Mouse (Mus musculus): ENCODE measurements at regions not wholly inside any gene's neighbourhood (a gene's known extent, or its start where the extent isn't known, plus 50 kb on each side); places are given as distances from the start of the nearest gene placed in this dataset.
"Not testable (repeated sequence)": the region's sequence is repeated elsewhere in the genome, so short reads cannot be mapped to it uniquely, and the experiment has no call there.

DNA sequence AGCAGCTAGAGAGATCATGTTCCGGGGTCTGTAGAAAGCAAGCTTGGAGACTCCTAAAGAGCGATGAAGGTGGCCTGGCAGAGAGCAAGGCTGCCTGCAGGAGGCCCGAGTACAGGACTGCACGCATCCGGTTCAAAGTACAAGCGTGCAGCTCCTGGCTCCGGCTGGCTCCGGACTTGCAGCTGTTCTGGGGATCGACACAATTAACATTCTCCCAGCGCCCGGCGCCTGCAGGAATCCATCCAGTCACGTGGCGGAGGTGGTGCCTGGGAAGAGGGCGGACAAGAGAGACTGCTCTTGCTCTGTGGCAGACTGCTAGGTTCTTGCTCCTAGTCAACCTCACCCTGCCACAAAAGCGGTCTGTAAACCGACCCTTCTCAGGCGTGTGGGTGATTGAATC is 86.9 kb downstream of the Bdh1 start:
- peak; percentile 10 to 19 for DNase-seq

DNA sequence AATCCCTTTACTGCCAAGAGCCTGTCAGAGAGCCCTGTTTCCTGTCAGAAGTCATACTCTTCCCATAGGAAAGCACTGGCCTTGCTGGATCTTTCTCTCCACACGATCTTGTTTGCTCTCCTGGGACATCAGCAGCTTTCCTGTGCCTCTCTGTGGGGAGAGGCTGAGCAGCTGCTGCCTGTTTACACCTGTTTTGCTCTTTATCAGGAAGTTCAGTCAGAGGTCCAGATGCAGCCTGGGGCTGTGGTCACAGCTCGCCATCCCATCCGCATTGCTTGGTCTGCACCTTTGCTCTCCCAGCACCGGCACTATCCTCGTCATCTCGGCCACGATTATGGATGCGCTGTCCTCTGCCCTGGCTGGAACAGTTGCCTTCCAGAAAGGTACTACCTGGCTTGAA is 88.0 kb downstream of the Bdh1 start:
- no peak for DNase-seq

DNA sequence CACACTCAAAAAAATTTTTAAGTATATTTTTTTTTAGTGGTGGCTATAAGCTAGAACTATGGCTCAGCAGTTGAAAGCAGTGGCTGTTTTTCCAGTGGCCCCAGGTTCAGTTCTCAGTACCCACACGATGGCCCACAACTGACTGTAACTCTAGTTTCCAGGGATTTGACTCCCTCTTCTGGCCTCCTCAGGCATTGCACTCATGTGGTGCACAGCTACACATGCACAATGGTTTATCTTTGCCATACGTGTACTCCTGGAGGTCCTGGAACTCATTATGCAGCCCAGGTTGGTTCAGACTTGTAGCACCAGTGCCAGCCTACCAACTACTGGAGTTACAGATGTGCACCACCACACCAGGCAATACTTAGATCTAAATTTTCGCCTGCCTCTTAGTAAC is 96.7 kb downstream of the Bdh1 start:
- DNase-seq = no peak

DNA sequence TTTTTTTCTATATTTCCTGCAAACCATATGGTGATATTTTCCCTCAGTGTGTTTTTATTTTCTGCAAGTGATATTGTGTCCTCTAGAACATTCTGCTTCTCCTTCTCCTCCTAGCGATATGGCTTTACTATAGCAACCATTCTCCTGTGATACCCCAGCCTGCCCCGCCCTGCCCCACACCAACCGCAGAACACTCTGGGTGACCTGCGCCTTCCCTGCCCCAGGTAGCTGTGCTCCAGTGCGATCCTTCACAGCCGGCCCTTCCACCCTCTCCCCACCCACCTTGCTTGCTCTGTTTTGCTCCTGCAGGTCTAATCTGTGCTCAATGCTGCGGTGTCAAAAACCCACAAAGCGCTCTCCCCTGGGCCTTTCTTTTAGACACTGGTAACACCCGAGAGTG is 98.0 kb downstream of the Bdh1 start:
- no peak for DNase-seq

DNA sequence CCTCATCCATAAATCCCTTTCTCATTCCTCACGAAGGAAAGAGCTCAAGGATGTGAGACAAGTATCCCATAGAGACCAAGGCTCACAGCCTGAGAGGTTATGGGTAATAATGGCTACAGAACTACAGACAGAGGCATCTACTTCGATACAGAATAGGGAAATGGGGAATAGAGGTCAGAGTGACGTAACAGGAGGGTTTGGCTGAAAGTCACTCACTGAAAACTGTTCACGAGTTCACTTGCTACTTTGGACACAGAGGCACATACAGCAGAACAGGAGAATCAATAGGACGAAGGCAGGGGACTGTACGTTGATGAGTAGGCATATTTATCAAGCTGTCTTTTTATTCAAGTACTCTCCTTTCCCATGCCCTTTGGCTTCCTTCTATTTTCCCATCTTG is 99.7 kb downstream of the Bdh1 start:
- no peak for DNase-seq

DNA sequence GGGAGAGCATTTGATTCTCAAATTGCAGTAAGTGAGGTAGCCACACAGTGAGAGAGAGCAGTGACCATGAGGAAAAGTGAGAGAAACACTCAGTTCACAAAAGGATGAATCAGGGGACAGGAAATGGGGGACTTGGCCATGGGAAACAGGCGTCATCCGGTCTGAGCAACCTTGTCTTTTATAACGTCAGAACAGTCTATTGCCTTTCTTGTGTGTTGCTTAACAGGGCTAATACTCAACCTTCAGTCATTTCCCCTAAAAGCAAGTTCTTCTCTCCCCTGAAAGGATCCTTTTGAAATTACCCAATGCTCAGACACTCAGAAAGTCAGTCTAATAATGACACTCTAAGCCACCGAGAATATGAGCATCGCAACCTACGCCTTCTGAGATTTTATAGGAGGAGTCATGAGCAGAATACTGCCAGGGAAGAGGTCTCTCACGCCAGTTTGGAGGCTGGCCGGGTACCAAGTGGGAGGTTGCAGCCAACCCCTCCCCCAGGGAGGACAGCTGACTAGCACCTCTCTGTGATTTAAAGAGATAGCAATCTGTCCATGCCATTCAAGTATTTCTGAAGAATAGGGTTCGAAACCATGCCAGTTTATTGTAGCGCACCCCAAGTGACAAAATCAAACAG is 104.7 kb downstream of the Bdh1 start:
- DNase-seq = no peak

DNA sequence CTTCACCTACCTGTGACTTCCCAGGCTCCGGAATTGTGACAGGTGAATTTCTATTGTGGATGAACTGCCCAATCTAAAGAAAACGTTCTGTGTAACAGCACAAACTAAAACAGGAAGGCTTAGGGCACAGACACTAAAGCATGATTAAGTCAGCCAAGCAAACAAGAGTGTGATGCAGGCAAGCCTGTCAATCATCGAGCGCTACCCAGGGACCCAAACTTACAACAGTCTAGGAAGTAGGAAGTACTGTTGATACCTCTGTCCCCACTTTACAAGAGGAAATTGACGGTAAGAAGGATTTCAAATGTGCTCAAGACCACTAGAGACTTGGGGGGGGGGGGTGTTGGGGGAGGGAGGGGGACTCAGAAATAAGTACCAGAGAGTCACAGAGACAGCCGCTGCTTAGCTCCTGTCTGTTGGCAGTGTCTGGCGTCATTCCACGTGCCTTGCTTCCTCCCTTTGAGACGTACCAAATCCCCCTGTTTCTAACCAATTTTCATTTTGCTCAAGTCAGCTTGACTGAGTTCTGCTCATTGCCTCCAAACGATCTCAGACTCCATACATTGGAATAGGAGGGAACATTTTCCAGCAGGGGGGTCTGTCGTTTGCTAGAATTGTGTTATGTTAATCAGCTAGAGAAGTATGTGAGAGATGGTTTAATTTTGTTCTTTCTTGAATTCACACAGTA is 106.7 kb downstream of the Bdh1 start:
- no peak for DNase-seq

DNA sequence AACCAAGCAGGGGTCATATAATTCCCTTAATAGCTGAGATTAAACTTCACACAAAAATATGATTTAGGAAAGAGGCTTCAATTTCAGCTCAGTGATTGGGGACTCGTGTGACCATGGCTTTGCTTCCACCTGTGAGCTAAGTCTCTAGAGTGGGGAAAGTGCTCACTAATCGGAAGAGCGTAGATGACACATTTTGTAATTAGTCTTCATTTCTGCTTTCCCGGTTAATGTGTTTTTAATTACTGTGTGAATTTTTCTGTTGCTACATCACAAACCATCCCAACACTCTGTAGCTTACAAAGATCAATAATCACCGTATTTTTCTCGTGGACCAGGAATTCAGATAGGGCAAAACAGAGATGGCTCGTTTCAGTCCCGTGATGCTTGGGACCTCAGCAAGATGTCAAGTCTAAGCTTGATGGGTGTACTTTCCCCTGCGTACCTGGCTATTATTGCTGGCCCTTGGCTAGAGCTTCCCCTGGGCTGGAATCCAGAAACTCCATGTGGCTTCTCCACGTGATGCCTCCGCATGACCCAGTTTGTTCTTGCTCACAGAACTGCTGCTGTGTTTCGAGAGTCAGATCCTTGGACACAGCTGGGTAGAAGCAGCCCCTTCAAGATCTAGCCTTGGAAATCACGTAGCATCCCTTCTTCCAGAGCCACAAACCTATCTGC is 107.3 kb downstream of the Bdh1 start:
- no peak for DNase-seq

DNA sequence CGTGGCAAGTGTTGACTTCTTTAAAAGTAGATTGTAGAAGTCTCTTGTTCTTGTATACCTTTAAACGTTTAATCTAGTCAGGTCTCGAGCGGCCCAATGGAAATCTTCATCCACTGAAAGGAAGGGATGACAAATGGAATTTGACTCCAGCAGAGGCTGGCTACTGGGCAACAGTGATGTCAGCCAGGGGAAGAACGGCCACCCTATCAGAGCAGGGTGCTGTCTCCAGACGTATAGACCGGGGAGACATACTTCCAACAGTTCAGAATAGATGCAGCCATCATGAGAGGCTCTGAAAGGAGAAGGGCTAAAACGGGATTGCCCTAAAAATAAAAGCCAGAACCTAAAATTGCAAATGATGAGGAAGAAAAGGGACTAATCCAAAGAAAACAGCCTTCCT is 108.0 kb downstream of the Bdh1 start:
- no peak for DNase-seq

DNA sequence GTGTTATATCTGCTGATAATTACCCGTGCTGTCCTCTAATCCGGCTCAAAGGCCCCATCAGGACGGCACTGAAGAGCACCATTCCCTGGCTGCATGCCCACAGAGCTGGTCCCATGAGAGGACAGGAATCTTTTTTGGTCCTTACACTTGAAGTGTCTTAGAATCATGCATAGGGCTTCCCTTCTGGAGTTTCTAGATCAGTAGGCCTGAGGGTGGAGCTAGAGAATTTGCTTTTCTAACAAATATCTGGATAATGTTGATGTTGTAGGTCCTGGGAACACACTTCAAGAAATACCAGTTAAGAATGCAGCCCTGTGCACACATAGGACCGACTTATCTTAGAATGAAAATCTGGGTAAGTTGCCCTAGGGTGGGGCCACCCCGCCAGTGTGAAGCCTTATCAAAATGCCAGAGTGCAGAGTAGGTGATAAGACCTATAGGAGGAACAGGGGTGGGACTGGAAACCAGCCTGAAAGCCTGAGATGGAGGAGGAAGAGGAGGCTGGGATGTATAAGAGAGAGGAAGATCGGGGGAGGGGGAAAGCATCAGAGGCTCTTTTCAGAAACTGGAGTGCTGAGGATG is 111.2 kb downstream of the Bdh1 start:
- DNase-seq = no peak

DNA sequence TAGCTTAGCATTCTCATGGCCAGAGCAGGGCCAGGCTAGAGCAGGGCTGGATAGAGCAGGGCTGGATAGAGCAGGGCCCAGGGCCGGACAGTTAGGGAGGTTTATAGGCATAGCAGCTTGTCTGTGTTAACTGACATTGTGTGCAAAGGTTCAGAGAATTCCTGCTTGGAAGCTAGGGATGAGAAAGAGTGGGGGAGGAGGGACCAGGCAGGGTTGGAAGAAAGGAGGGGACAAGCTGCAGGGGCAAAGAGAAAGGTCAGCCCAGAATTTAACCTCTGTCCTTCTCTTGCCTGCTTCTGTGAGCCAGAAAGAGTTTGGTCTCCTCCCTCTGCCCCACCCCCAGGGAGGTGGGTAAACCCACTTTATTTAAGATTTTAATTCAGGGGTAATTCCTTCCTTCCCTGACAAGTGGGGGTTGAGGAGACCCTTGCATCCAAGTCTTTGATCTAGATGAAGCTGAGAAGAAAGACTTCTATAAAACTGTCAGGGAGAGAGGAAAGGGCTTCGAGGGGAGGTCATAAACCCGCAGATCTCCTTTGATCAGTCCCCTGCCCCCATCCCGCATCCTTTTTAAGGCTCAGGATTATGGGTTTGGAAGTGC is 112.9 kb downstream of the Bdh1 start:
- no peak for DNase-seq

DNA sequence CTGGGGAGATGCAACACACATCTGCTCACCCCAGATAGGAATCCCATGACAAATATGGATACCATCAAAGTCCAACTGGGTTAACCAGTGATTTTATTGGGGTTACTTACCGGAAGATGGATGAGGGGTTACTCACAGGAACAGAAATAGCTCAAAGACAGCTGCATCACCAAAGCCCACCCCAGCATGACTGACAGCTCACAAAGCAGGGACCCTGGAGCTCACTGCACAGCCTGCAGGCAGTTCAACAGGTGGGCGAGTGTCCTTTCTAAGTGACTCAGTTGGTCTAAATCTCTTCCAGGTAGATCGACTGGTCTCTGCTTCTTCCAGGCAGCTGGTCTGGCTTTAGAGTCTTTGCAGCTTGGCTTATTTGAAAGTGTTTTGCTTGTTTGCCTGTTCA is 114.2 kb downstream of the Bdh1 start:
- no peak for DNase-seq

DNA sequence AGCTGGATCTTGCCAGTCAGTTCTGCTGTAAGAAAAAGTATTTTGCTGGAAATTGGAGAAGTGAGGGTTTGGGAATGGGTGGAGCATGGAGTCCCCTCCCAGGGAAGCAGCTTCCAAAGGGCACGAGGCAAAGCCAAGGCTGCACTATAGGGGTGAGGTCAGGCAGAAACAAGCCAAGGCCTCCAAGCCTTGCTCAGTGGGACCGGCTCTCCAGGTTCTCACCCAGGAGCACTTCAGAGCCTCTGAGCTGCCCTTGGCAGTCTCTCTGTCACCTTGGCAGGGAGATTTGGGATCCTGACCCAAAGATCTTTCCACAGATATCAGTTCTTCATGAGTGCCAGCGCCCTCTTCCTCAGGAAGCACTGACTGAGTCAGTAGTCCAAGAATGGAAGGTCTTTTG is 116.5 kb downstream of the Bdh1 start:
- DNase-seq = no peak

DNA sequence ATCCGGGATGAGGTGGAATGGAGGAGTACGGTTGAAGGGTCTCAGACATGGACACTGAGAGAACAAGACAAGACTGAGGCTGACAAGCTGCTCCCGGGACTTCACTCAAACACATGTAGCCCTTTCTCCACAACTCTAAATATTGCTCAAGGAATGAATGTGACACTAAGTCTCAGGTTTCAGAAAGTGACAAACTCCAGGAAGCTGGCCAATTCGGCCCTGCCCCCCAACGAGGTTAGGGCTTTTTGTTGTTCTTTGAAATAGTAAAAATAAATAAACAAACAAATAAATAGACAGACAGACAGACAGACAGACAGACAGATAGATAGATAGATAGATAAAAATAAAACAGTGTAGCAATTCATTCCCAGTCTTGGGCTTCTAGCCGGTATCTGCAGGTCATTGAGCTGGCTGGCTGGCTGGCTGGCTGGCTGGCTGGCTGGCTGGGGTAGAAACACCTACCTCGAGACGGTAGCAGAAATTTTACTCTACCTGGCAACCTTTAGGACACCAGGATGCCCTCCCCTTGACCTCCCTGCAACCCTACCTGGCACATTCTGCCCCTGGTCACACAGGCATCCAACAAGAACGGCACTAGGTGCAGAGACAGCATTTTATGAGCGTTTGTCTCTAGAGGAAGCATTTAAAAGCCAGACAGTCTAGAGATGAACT is 119.6 kb upstream of the Dlg1 start:
- DNase-seq = no peak

DNA sequence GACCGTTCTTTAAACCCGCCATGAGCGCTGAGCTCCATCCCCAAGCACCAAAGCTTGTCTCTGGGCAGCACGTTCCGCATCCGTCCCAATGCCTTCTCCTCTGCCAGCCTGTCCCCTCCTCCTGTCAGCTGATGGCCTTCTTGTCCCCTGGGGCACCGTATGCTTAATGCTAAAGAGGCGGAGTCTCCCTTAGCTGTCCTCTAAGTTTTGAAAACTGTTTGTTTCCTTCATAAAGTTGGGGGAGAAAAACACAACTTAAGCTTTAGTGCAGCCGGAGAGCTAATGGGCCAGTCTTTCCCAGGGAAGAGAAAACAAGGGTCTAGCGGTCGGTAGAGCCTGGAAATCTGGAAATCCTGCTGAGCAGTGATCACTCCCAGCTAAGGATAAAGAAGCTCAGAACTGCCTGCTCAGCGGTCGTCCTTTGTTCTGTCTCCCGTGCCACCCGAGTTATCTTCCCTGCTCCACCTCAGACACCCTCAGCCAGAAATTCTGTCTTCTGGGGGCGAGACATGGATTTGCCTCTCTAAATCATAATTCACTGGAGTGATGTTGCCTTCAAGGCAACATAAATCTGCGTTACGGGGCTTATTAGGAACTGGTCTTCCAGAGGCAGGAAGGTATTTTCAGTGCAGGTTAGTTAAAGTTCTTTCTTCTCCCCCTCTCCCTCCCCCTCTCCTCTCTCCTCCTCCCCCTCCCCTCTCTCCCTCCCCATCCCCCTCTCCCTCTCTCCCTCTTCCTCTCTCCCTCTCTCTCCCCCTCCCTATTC is 117.0 kb upstream of the Dlg1 start:
- no peak for DNase-seq

DNA sequence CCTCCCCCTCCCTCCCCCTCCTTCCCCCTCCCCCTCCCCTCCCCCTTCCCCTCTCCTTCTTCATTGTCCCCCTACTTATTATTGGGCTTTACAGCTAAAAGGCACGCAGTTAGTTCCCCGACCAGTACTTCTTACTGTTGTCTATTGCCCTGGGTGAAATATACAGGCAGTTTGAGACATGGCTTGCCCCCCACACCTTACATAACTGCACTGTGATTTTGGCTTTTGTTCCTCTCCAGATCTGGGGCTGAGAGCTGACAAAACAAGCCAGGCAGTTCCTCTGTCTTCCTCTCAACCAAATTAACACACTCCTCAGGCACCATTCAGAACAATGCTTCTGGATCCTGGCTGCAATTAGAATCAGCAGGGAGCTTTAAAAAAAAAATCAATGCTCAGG is 116.4 kb upstream of the Dlg1 start:
- no peak for DNase-seq

DNA sequence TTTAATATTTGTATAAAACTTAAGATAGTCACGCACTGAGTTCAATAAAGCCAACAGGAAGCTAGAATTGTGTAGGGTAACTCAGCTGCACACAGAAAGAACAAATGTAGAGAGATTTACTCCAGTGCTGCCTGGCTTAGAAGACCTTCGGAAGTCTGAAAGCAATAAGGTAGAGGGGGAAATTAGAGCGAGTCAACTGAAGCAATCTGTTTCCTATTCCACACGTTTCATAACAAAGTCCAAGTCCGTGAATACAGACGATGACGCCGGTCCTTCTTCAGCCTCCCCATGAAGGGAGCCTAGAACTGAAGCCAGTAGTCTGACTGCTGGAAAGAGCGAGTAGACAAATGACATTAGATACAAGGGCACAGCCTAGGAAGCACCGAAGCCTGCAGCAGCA is 115.9 kb upstream of the Dlg1 start:
- no peak for DNase-seq

DNA sequence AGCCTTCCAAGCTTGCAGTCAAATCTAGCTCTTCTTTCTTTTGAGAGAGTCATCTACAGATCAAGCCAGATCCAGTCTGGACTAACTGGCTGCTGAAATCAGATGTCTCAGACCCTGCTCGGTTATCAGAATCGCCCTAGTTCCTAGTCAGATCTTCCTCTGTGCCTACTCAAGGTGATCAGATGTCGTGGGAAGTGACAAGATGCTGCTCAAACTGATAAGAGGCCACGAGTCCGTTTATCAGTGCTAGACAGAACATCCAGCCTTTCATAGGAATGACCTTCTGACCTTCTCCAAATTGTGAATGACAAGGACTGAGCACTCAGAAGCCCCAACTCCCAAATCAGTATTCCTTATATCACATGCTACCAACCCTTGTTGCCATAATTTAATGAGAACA is 113.3 kb upstream of the Dlg1 start:
- DNase-seq = no peak

DNA sequence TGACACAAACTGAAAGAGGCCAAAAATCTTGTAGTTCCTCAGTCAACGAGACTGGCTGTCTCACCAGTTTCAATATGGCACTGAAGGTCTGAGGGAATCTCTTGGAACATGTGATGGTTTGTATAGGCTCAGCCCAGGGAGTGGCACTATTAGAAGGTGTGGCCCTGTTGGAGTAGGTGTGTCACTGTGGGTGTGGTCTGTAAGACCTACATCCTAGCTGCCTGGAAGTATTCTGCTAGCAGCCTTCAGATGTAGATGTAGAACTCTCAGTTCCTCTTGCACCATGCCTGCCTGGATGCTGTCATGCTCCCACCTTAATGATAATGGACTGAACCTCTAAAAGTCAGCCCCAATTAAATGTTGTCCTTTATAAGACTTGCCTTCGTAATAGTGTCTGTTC is 112.7 kb upstream of the Dlg1 start:
- DNase-seq = not testable (repeated sequence)

DNA sequence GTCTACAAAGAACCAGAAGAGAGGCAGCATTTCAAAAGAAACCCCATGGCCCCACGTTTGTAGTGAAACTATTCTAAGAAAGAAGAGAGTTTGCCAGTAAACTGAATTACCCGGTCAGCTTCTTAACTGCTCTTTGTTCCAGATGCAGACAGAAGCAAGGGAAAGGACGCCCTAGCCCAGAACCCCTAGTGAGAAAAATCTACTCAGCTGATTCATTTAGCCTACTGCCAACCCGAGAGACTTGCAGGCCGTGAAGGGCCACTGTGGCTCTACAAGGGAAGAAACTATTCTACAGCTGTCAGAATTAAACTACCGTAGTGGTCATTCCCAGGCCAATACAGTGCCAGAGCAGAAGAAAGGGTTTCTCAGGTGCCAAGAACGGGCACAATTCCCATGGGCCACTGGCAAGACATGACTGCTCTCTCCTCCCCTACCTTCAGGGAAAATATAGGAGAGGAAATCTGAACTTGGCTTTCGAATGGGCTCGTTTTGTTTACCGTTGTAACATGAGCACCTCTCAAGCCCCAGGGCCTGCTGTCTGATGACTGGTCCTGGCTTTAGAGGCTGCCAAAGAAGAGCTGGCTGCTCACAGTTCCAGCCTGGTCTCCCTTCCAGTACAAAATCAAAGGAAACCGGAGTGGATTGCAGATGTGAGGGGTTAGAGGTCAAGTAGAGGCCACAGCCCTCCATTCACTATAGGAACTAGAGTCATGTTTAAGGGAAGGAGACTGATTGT is 111.7 kb upstream of the Dlg1 start:
- DNase-seq = no peak

DNA sequence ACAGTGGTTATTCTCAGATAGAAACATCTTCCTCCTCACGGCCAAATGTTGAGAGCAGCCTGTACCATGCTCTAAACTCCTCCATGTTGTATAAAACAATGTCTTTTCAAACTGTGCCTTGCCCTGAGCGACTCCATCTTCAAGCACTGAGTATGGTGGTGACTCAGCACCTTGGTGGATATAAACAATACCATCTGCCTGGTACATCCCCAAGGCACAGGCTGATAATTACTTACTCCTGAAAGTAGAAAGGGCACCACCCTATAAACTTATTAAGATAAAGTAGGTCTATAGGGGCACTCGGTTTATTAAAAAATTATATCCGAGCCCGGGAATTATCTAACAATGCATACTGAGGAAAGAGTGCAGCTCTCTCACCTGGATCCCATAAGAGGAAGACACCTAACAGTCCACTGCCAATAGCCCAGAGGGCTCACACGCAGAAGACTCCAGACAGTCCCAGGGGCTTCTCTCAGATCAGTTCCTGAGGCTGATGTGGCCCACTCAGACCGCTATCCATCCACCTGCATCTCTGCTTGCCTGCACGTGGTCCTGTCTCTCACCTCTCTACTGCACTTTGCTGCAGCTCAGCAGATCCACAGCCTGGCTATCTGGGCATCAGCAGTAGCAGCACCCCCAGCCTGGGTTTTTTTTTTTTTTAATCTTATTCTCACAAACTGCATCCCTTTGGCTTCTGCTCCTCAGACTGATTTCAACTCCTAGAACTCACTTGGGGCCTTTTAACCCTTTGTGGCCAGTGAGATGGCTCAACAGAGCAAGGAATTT is 109.7 kb upstream of the Dlg1 start:
- no peak for DNase-seq

All from thymus, postnatal 36 days (tissue).